Mouse (Mus musculus) CH12.LX (cell line): ENCODE data around the gene Col5a3.

Experiments used
- CTCF ChIP-seq, 2 experiments: IDR thresholded peaks in 1 of 2; conservative IDR thresholded peaks in 1 of 2; 2 replicates each; pipeline ENCODE4 v1.5.1; 2011 to 2012; ENCODE audit warnings: low read depth in 2 of 2, low read length in 2 of 2, improper control_type of control experiment in 1 of 2, inconsistent platforms in 1 of 2, mild to moderate bottlenecking in 1 of 2, moderate library complexity in 1 of 2
- POLR2A ChIP-seq: IDR thresholded peaks from 2 replicates; pipeline ENCODE4 v1.6.1; 2011; ENCODE audit warnings: low read depth, mild to moderate bottlenecking, improper control_type of control experiment, low read length

- no peak for TF ChIP-seq CTCF (conservative IDR thresholded peaks at IDR 0.05 in 1 of 2, IDR thresholded peaks at IDR 0.05 in 1 of 2; ENCODE audit: low read depth in 2 of 2, low read length in 2 of 2)
- TF ChIP-seq POLR2A: no peak
These were observed 83.1 kb downstream of the Col5a3 start for GRCm38 (mm10) chr9:20731797-20732196.
